Mouse (Mus musculus): ENCODE data around the gene Gm10945.

- TF ChIP-seq CTCF (IDR thresholded peaks at IDR 0.05; ENCODE audit: extremely low read depth, insufficient read depth, insufficient read length, insufficient replicate concordance): no peak
- TF ChIP-seq POLR2A (IDR thresholded peaks at IDR 0.05; ENCODE audit: low read depth, low read length): no peak
Observed at GRCm38 (mm10) chr10:6728469-6728868, 33.1 kb downstream of the Gm10945 start.
